Mouse (Mus musculus) intestine, postnatal 0 days (tissue): Measurements from ENCODE around the gene Kcnt1. TPM values are rescaled to one million over a fixed set of nuclear protein-coding genes. Genes with fewer than 3 reads are reported as not detected.

Experiments
- ATAC-seq: fragments of 200-750 bp; cut with Nextera tagmentation; 2 replicates; pipeline ENCODE4 v1.8.0; 2017; ENCODE audit warnings: mild to moderate bottlenecking, moderate TSS enrichment, moderate library complexity
- H3K27ac ChIP-seq: fragments of 300-500 bp; sonication (generic); 2 replicates; pipeline ENCODE4 v1.5.1; 2014; ENCODE audit warnings: mild to moderate bottlenecking, low read depth, low read length, moderate library complexity
- H3K27me3 ChIP-seq: fragments of 300-500 bp; sonication (generic); replicated peaks from 2 replicates; pipeline ENCODE4 v1.6.1; 2014; ENCODE audit warnings: low read length, mixed read lengths; ENCODE audit not compliant: control insufficient read depth, insufficient read depth
- H3K36me3 ChIP-seq: fragments of 300-500 bp; sonication (generic); 2 replicates; pipeline ENCODE4 v1.6.1; 2014; ENCODE audit warnings: mild to moderate bottlenecking, moderate library complexity; ENCODE audit not compliant: control insufficient read depth, insufficient read depth
- H3K4me1 ChIP-seq: fragments of 300-500 bp; sonication (generic); replicated peaks from 2 replicates; pipeline ENCODE4 v1.6.1; 2014; ENCODE audit warnings: antibody characterized with exemption, low read length, mixed read lengths; ENCODE audit not compliant: control insufficient read depth, insufficient read depth
- H3K4me2 ChIP-seq: fragments of 300-500 bp; sonication (generic); replicated peaks from 2 replicates; pipeline ENCODE4 v1.6.1; 2014; ENCODE audit warnings: low read depth, mild to moderate bottlenecking, moderate library complexity
- H3K4me3 ChIP-seq: fragments of 300-500 bp; sonication (generic); 2 replicates; pipeline ENCODE4 v1.5.1; 2014; ENCODE audit warnings: low read depth, low read length
- H3K9ac ChIP-seq: fragments of 300-500 bp; sonication (generic); 2 replicates; pipeline ENCODE4 v1.6.1; 2014; ENCODE audit warnings: mild to moderate bottlenecking, low read depth, low read length
- H3K9me3 ChIP-seq: fragments of 300-500 bp; sonication (generic); 2 replicates; pipeline ENCODE4 v1.6.1; 2016; ENCODE audit warnings: mixed run types; ENCODE audit not compliant: control insufficient read depth
- CTCF ChIP-seq: sonication (generic); IDR thresholded peaks from 2 replicates; pipeline ENCODE4 v1.5.1; 2016; ENCODE audit warnings: low read depth, mild to moderate bottlenecking, control low read depth, antibody characterized with exemption, moderate library complexity
- WGBS: fragments of 180-500 bp; shearing (Covaris S2); extraction: QIAGEN DNeasy Blood & Tissue Kit; methylation state at CpG from one replicate; pipeline ENCODE4 v1.1.7; 2014; 5-methylcytosine and 5-hydroxymethylcytosine counted together
- polyA plus RNA-seq: library from polyadenylated mRNA; unstranded; fragments of >200 nt; fragmentation: Nextera tagmentation; extraction: Ambion mirVana; gene quantifications from 2 replicates; pipeline ENCODE4 v1.2.1, GENCODE M21; 2015

Kcnt1 gene
- polyA plus RNA-seq, 1 experiment from 2014 or later = 0.18 TPM

DNA sequence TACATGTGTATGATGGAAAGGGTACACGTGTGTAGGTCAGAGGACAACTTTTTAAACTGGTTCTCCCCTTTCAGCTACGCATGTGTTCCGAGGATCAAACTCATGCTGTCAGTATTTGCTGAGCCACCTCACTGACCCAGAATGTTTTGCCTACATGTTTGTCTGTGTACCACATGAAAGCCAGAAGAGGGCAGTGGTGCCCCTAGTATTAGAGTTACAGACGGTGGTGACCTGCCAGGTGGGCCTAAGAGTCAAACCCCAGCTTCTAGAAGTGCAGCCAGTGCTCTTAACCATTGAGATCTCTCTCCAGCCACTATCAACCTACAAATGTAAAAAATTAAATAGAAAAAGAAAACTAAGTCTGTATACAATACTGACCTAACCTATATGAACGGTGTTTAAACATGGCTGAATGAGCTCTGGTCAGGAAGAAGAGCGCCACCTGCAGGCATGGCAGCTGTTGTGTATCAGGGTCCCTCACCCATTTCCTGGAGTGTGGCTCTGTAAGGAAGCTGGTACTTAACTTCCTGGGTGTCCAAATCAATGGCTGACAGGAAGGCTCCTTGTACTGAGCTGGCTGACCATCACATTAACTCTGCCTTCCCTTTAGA lies 67.8 kb downstream of the Kcnt1 start:
- Histone ChIP-seq H3K27me3 (no peaks in the 10 kb centered on the region), H3K27ac (no peak overlapping the region), H3K36me3 (peaks cover 72% of the 10 kb centered on the region), H3K4me1 (no peaks in the 10 kb centered on the region), H3K4me2 (no peak overlapping the region), H3K4me3 (no peak overlapping the region), H3K9ac (no peak overlapping the region), H3K9me3 (no peaks in the 10 kb centered on the region)
- 79% methylated on average over 6 of the region's 6 CpGs for WGBS
- peak; percentile 69 for TF ChIP-seq CTCF
- ATAC-seq = no peak

DNA sequence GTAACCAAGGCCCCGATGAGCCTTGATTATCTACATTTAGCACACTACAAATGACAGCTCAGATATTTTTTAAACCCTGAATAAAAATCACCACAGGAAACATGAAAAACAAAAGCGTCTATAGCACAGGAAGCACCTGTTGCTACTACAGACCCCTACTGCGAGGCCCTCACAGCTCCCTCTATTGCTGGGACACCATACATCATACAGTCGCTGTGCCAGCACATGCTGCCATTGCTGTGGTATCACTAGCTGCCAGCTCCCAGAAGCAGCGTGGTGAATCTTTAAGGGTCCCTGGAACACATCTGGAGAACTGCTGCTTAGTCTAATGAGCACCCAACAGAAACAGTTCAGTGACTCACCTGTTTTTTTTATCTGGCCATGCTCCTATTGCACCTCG lies 77.0 kb downstream of the Kcnt1 start:
- 80% methylated on average over 6 of the region's 6 CpGs for WGBS
- no peak for ATAC-seq

DNA sequence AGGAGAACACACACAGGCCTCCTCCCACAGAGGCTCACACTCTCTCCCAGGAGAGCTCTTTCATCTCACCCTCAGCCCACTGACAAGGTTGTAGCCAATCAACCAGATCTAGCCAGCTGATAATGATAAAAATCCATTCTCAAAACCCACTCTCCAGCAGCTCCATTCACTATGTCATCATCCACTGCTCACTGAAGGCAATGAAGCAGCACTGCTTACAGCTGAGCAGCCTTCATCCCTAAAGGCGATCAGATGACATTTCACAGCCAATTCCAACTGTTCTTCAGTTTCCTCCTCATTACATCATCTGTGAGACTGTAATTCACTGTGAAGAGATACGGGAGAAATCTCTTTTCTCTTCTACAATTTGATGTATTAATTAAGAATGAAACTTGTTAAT lies 80.3 kb downstream of the Kcnt1 start:
- no peak overlapping the region for H3K27ac ChIP-seq
- peaks cover 54% of the 10 kb centered on the region for H3K36me3 ChIP-seq
- H3K4me3 ChIP-seq = no peak overlapping the region
- no peak for ATAC-seq
- no peak overlapping the region for H3K9ac ChIP-seq
- H3K4me2 ChIP-seq = no peak overlapping the region
- H3K27me3 ChIP-seq = no peaks in the 10 kb centered on the region
- H3K9me3 ChIP-seq = no peaks in the 10 kb centered on the region
- no peak for TF ChIP-seq CTCF
- 88% methylated on average over 2 of the region's 2 CpGs for WGBS
- no peaks in the 10 kb centered on the region for H3K4me1 ChIP-seq

More for the DNA sequence above, 77.0 kb downstream of the Kcnt1 start:
- H3K4me2 ChIP-seq = no peak overlapping the region
- no peak overlapping the region for H3K9ac ChIP-seq
- no peak for TF ChIP-seq CTCF
- peaks cover 82% of the 10 kb centered on the region for H3K36me3 ChIP-seq
- H3K9me3 ChIP-seq = no peaks in the 10 kb centered on the region
- H3K4me3 ChIP-seq = no peak overlapping the region
- H3K27me3 ChIP-seq = no peaks in the 10 kb centered on the region
- no peaks in the 10 kb centered on the region for H3K4me1 ChIP-seq
- H3K27ac ChIP-seq = no peak overlapping the region

DNA sequence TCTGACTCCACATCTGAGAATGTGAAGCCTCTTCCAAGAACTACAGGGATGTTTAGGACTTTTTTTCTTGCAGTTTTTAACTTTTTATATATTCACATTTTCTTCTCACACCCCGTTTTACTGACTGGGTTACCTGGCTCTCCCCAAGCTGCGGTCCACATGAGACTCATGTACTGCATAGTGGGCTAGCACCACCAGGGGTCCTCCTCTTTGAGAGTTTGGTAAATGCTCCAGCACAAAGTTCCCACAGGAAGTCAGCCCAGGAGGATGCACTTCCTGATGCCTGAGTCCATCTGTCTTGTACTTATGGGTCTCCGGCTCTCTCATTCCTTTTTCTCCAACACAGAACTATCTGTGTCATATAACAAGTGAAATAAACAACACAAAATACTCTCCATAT lies 84.4 kb downstream of the Kcnt1 start:
- no peaks in the 10 kb centered on the region for H3K27me3 ChIP-seq
- H3K36me3 ChIP-seq = peaks cover 50% of the 10 kb centered on the region
- no peak for ATAC-seq
- peak; percentile 51 for TF ChIP-seq CTCF
- H3K9ac ChIP-seq = no peak overlapping the region
- H3K4me1 ChIP-seq = no peaks in the 10 kb centered on the region
- no peak overlapping the region for H3K4me2 ChIP-seq
- H3K27ac ChIP-seq = no peak overlapping the region
- H3K4me3 ChIP-seq = no peak overlapping the region
- 70% methylated on average over 3 of the region's 3 CpGs for WGBS
- no peaks in the 10 kb centered on the region for H3K9me3 ChIP-seq

DNA sequence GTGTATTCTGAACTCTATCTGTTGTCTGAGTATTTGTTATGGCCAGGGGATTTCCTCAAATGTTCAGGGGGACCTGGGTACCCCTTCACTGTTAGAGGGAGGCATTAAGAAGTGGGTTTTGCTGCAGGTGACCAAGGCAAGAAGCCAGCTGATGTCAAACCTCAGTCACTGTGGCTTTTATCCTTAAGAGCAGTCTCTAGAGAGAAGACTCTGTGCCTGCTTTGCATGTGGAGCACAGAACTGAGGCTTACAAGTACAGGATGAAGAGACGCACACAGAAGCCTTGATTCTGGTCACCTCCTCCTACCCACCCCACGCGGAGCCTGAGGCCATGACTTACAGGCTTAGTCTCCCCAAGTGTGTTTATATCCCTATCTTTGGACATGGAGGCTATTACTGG lies 85.8 kb downstream of the Kcnt1 start:
- Histone ChIP-seq H3K4me1 (no peaks in the 10 kb centered on the region), H3K9ac (no peak overlapping the region), H3K4me2 (no peak overlapping the region), H3K4me3 (no peak overlapping the region), H3K27me3 (no peaks in the 10 kb centered on the region), H3K27ac (no peak overlapping the region), H3K9me3 (no peaks in the 10 kb centered on the region), H3K36me3 (peaks cover 47% of the 10 kb centered on the region)
- 90% methylated on average over 3 of the region's 3 CpGs for WGBS
- no peak for TF ChIP-seq CTCF
- no peak for ATAC-seq

Other genes with a start within 250 kb of the Kcnt1 start
- gene Ccdc183, start 246.1 kb upstream of the Kcnt1 start, polyA plus RNA-seq = 0.09 and 0.16 TPM in 2 replicates
- gene Tmem141, start 241.7 kb upstream of the Kcnt1 start, polyA plus RNA-seq = 23.0 and 25.6 TPM in 2 replicates
- gene Fcna, start 235.7 kb upstream of the Kcnt1 start, polyA plus RNA-seq = 4.1 and 4.7 TPM in 2 replicates
- not detected in 2 replicates for gene Lcn8, start 210.6 kb upstream of the Kcnt1 start, polyA plus RNA-seq
- gene Lcn5, start 205.8 kb upstream of the Kcnt1 start, polyA plus RNA-seq = not detected in 2 replicates
- not detected in 2 replicates for gene Lcn6, start 186.9 kb upstream of the Kcnt1 start, polyA plus RNA-seq
- not detected in 2 replicates for gene Lcn10, start 181.0 kb upstream of the Kcnt1 start, polyA plus RNA-seq
- gene Obp2a, start 163.7 kb upstream of the Kcnt1 start, polyA plus RNA-seq = not detected in 2 replicates
- gene Bmyc, start 157.0 kb upstream of the Kcnt1 start, polyA plus RNA-seq = 34.7 and 35.6 TPM in 2 replicates
- gene Obp2b, start 126.7 kb upstream of the Kcnt1 start, polyA plus RNA-seq = not detected in 2 replicates
- gene Lcn3, start 98.2 kb upstream of the Kcnt1 start, polyA plus RNA-seq = not detected in 2 replicates
- not detected in 2 replicates for gene Lcn11, start 86.7 kb upstream of the Kcnt1 start, polyA plus RNA-seq
- not detected in 2 replicates for gene Gm13539, start 81.5 kb upstream of the Kcnt1 start, polyA plus RNA-seq
- gene Glt6d1, start 47.9 kb upstream of the Kcnt1 start, polyA plus RNA-seq = not detected in 2 replicates
- gene Lcn9, start 40.6 kb upstream of the Kcnt1 start, polyA plus RNA-seq = not detected in 2 replicates
- not detected in 2 replicates for gene Sohlh1, start 16.5 kb upstream of the Kcnt1 start, polyA plus RNA-seq
- gene Camsap1, start 119.5 kb downstream of the Kcnt1 start, polyA plus RNA-seq = 3.5 and 4.9 TPM in 2 replicates
- gene Ubac1, start 158.0 kb downstream of the Kcnt1 start, polyA plus RNA-seq = 45.8 TPM in 2 replicates